Mouse (Mus musculus) effector memory CD4-positive, alpha-beta T cell, adult 5 months (primary cell): ENCODE results near the gene Six2. TPM values are rescaled to one million over a fixed set of nuclear protein-coding genes. Genes with fewer than 3 reads are reported as not detected.

Source experiments
- polyA plus RNA-seq: library from polyadenylated mRNA; unstranded; fragments of 100-300 nt; shearing (Covaris generic); gene quantifications from one replicate; pipeline ENCODE4 v1.2.1, GENCODE M21; 2017

Gene Six2
- not detected for polyA plus RNA-seq

DNA sequence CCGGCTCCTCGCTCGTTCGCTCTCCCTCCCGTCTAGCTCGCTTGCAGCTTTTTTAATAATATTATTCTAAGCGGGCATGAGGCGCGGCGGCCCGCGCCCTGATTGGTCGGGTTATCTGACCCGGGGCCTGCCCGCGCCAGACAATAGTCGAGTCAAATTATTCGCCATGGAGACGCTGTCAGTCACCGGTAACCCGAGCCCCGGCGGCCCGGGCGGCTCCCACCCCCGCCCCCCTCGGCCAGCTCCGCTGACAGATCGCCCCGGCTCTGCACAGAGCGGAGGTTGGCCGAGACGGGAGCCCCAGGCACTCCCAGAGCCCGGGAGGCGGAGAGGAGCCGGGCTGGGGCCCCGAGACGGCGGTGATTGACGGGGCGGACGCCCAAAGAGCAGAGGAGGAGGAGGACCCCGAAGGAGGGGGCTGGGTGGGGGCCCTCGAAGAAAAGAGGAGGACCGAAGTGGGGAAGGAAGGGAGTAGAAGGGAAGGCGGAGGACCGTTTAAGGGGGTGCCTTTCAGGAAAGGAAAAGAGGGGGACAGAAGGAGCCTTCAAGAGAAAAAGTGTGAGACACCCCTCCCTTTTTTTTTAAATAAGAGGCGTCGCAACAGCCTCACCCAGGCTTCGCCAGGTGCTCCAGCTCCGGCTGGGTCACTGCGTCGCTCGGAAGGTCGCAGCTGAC lies at the start of gene Six2:
Gene Six2 (minus strand): TSS at position 39 of the 675 bp plus-strand sequence.

Other genes starting within 250 kb of the Six2 start
- gene Six3, start 74.7 kb downstream of the Six2 start, polyA plus RNA-seq: 0.42 TPM